Mouse (Mus musculus) heart, adult 11 months (tissue): ENCODE results near the gene Gm10272.
"Not testable (repeated sequence)": the region's sequence is repeated elsewhere in the genome, so short reads cannot be mapped to it uniquely, and the experiment has no call there.

Experiments
- DNase-seq: peaks from one replicate; pipeline ENCODE4 v3.0.0; 2022

Gene Gm10272

GRCm38 (mm10) chr10:77729241-77729640 is 22.8 kb downstream of the Gm10272 start:
- DNase-seq: no peak

- no peak for DNase-seq
Observed at GRCm38 (mm10) chr10:77735928-77736327, 29.5 kb downstream of the Gm10272 start.

GRCm38 (mm10) chr10:77738929-77739328 is 32.5 kb downstream of the Gm10272 start:
- no peak for DNase-seq

- not testable (repeated sequence) for DNase-seq
Observed at GRCm38 (mm10) chr10:77741924-77742688, 35.7 kb downstream of the Gm10272 start, which contains the start of gene Gm18596. Gene Gm18596 (minus strand): TSS chr10:77742638.

- not testable (repeated sequence) for DNase-seq
Observed at GRCm38 (mm10) chr10:77750686-77751085, 44.3 kb downstream of the Gm10272 start.

GRCm38 (mm10) chr10:77751254-77751653 is 44.8 kb downstream of the Gm10272 start, which contains the start of gene Gm9736:
Gene Gm9736 (minus strand): TSS chr10:77751354.
- DNase-seq: peak; percentile 84

- DNase-seq: not testable (repeated sequence)
Observed at GRCm38 (mm10) chr10:77752312-77752711, 45.9 kb downstream of the Gm10272 start.

GRCm38 (mm10) chr10:77753448-77753847 is 47.0 kb downstream of the Gm10272 start:
- no peak for DNase-seq
